Mouse (Mus musculus) 416B (cell line): ENCODE measurements at regions not wholly inside any gene's neighbourhood (a gene's known extent, or its start where the extent isn't known, plus 50 kb on each side); places are given as distances from the start of the nearest gene placed in this dataset.
"Not testable (repeated sequence)": the region's sequence is repeated elsewhere in the genome, so short reads cannot be mapped to it uniquely, and the experiment has no call there.

Source experiments
- DNase-seq: peaks from one replicate; pipeline ENCODE4 v3.0.0; 2011; ENCODE audit warnings: low read depth

- DNase-seq: not testable (repeated sequence)
Observed at GRCm38 (mm10) chr14:52853598-52853997, 358.0 kb upstream of the Olfr1507 start.

DNA sequence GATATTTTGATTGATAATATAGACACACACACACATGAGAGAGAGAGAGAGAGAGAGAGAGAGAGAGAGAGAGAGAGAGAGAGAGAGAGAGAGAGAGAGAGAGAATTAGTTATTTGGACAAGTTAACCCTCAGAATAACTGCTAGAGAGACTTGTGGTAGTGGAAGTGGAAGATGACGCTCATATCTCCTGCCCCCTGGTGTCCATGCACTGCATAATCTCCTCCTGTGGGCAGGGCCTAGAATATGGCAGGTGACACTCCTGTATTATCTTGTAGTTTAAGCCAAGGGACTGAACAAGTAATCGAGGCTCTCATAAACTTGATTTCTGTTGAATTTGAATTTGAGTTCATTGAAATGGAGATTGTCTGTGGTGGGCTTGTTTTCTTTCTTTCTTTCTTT, 352.4 kb upstream of the Olfr1507 start:
- not testable (repeated sequence) for DNase-seq

DNA sequence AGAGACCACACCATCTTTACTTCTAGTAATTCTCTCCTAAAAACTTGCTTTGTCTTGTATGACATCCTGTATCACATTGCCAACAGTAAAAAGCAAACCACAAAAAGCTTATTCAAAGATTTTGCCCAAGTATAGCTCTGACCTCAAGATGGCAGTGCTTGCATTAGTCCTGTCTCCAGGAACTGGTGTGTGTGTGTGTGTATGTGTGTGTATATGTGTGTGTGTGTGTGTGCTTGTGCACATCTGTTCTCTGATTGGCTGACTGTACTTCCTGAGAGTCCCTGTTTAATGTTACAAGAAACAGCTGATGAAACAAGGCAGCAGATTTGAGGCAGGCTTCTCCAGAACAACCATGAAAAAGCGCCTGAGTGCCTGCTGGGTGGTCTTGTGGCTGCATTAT, 328.5 kb upstream of the Olfr1507 start:
- DNase-seq: not testable (repeated sequence)

DNA sequence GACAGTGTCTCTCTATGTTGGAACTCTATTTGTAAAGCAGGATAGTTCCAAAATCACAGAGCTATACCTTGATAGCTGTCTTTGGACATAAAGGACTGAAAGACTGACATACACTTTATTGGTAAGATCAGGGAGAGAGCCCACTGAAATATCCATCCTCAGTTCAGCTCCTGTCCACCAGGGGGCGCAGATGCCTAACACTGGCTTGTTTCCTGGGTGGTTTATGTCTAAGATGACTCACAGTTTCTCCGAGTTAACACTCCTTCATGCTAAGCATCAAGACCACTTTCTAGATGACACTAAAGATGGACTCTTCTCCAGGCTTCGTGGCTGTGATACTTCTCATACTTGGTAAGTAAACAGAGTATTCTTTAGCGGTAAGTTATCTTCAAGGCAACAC, 326.1 kb upstream of the Olfr1507 start:
- DNase-seq: not testable (repeated sequence)

DNA sequence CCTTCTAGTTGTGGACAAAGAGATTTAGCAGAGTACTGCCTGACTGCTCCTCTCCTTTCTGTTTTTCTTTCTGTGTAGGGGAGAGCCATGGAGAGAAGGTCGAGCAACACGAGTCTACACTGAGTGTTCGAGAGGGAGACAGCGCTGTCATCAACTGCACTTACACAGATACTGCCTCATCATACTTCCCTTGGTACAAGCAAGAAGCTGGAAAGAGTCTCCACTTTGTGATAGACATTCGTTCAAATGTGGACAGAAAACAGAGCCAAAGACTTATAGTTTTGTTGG, 315.5 kb upstream of the Olfr1507 start:
- not testable (repeated sequence) for DNase-seq

GRCm38 (mm10) chr14:52810275-52811127, 315.0 kb upstream of the Olfr1507 start:
- peak; percentile 1 for DNase-seq

DNA sequence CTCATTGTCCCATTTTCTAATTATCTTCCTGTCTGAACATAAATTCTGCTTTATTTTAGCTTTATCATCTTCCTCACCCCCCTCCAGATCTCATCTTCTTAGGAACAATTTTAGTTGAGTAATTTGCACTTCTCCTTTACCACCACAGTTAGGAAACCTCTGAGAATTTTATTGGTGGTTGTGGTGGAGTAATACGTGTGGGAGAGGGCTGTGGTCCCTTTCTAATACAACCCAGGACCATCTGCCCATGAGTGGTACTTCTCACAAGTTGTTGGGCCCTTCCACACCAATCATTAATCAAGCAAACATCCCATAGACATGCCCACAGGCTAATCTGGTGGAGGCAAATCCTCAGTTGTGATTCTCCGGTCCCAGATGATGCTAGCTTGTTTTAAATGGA, 306.2 kb upstream of the Olfr1507 start:
- DNase-seq: not testable (repeated sequence)

DNA sequence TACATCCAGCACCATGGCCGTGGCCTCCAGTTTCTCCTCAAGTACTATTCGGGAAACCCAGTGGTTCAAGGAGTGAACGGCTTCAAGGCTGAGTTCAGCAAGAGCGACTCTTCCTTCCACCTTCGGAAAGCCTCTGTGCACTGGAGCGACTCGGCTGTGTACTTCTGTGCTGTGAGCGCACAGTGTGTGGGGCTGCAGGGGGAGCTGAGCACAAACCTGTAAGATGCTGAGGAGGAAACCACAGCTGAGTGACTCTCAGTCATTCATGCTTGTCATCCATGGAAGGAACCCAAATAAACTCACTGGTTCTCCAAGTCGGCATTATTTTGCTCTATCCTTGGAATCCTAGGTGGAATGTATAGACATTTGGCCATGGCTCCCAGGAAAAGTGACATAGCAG, 297.1 kb upstream of the Olfr1507 start:
- not testable (repeated sequence) for DNase-seq

GRCm38 (mm10) chr14:52791828-52792227, 296.3 kb upstream of the Olfr1507 start:
- not testable (repeated sequence) for DNase-seq

DNA sequence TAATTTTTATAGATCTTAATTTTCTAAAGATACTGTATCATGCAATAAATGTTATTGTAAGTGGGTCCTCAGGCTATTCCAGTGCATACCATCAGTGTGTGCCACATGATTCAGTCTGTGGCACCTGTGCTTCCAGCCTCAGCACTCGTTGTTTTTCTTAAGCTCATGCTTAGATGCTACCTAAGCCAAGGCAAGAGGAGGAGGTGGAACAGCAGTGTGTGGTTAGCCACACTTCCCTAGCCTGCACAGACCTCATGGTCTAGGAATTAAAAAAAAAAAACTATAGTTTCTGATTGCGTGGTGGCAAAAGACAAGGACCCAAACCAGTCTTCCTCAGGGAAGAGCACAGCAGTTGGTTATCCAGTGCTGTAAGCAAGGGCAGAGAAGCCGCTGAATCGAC, 287.3 kb upstream of the Olfr1507 start:
- DNase-seq: not testable (repeated sequence)

- DNase-seq: not testable (repeated sequence)
Observed at GRCm38 (mm10) chr14:52775816-52776215, 280.3 kb upstream of the Olfr1507 start.

GRCm38 (mm10) chr14:52769450-52769849, 273.9 kb upstream of the Olfr1507 start:
- DNase-seq: peak; percentile 11

GRCm38 (mm10) chr14:52752159-52752558, 256.6 kb upstream of the Olfr1507 start:
- peak; percentile 12 for DNase-seq

DNA sequence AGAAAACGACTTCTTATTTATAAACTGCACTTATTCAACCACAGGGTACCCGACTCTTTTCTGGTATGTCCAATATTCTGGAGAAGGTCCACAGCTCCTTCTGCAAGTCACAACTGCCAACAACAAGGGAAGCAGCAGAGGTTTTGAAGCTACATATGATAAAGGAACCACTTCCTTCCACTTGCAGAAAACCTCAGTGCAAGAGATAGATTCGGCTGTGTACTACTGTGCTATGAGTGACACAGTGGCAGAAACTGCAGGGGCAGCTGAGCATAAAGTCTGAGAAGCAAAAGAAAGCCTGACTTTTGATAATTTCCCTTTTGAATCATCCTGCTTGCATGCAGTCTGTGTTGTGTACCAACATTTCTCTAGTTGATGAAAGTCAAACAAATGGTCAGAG, 231.1 kb upstream of the Olfr1507 start:
- peak; percentile 20 for DNase-seq

DNA sequence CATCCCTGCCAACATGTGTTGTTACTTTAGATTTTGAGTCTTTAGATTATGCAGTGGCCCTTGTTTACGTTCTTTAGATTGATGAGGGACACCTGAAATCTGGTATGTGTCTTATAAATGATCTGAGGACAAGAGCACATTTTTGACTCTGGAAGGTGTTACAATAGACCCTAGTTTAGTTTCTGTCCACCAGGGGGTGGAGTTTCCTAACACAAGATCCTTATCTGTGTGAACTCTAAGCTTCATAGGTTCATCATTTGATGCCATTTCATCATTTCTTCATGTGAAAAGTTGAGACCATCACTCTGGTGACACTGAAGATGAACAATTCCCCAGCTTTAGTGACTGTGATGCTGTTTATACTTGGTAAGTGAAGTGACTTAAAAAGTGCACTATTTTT, 229.4 kb upstream of the Olfr1507 start:
- not testable (repeated sequence) for DNase-seq

GRCm38 (mm10) chr14:52720640-52721039, 225.1 kb upstream of the Olfr1507 start:
- peak; percentile 73 for DNase-seq

DNA sequence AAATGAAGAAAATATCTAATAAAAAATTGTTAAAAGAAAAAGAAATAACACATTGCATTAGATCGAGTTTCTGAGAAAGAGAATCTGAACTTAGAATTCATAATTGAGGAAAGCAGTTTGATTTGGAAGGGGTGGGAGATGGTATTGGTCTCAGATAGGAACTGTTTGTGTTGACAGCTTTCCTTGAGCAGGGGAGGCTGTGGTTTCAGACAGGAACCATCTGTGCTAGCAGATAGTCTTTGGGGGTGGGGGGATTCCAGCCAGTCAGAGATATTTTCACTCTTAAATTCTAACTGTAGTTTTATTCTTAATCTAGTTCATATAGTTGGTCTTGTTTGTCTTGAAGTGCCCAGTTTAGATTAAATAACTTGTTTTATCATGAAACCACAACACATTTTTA, 205.3 kb upstream of the Olfr1507 start:
- DNase-seq: peak; percentile 13

DNA sequence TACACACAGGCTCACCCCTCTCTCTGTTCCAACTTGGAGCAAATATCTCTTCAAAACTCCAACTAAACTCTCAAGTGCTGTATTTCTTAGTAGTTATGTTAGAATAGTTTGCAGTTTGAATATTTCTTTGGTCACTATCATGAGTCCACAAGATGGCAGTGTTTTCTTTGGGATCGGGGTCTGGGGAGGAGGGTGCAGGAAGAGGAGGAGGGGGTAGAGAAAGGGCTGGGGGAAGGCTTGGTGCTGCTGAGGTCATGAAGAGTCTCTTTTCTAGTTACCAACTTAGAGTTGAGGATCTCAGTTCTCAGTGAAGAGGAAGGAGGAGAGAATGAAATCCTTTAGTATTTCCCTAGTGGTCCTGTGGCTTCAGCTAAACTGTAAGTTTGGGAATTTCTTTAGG, 188.1 kb upstream of the Olfr1507 start:
- DNase-seq: not testable (repeated sequence)

- DNase-seq: peak; percentile 56
Observed at GRCm38 (mm10) chr14:52654355-52654754, 158.8 kb upstream of the Olfr1507 start.

DNA sequence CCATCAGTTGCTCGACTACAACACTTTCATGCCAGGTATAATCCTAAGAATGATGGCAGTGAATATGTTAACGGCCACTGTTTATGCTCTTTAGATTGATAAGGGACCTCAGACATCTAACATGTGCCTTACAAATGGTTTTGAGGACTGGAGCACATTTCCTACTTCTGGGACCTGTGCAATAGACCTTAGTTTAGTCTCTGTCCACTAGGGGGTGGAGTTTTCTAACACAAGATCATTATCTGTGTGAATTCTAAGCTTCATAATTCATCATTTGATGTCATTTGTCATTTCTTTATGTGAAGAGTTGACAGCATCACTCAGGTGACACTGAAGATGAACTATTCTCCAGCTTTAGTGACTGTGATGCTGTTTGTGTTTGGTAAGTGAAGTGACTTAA, 142.6 kb upstream of the Olfr1507 start:
- peak; percentile 54 for DNase-seq

- DNase-seq: peak; percentile 43
Observed at GRCm38 (mm10) chr14:52622184-52622583, 126.6 kb upstream of the Olfr1507 start.

DNA sequence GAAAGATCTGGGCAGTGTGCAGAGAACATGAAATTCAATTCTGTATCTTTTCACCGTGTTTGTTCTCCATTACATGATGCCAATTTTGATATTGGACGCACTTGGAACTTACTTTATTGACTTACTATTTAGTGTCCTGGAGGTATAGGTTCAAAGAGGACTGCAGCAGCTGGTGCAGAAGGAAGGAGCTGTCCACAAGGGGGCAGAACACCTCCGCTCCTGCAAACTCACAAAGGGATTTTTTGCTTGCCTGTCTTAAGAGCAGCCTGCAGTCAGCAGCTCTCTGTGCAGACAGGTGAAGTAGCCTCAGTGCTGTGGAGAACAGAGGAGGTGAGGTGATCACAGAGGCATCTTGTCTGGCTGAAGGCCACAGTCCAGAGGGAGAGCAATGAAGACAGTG, 84.8 kb upstream of the Olfr1507 start:
- DNase-seq: peak; percentile 34

DNA sequence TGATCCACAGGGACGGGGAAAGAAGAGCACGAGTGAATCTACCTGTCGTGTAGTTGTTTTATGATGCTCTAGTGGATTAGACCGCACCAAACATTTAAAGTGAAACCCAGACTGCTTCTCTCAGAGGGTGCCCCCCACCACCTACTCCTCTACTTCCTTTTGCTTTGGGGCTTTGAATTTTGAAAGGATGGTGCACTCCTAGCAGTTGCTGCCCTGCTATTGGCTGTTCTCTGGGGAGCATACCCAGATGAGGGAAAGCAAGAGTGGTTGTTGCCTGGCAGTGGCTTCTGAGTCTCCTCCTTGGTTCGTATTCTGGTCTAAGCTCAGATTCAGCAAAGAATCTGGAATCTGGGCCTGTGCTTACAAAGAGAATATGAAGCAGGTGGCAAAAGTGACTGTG, 71.4 kb upstream of the Olfr1507 start:
- DNase-seq: no peak

DNA sequence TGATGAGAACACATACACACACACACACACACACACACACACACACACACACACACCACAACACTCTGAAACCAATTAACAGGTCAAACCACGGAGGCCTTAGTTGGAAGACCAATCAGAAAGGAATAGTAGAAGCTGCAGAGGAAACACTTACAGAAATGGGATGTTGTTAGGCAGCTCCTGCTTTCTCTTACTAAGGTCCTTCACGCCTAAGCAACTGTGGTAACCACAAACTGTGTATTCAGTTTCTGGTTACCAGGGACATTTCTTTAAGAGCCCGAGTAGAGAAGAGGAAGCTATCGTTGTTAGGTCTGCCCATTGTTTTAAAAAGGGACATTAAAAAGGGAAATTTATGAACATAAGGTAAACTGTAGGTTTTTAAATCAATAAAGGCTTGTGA, 70.1 kb upstream of the Olfr1507 start:
- DNase-seq: peak; percentile 53
